Mouse (Mus musculus) midbrain, embryonic 12.5 days (tissue): ENCODE results near the gene Cux1. TPM values are rescaled to one million over a fixed set of nuclear protein-coding genes. Genes with fewer than 3 reads are reported as not detected.

ENCODE experiments used
- ATAC-seq: fragments of 200-750 bp; cut with Nextera tagmentation; 2 replicates; pipeline ENCODE4 v1.8.0; 2017; ENCODE audit warnings: low read depth, moderate TSS enrichment, moderate library complexity; ENCODE audit not compliant: low FRiP score
- H3K27ac ChIP-seq: fragments of 300-500 bp; sonication (generic); replicated peaks from 2 replicates; pipeline ENCODE4 v1.5.1; 2016; ENCODE audit warnings: mild to moderate bottlenecking
- H3K27me3 ChIP-seq: fragments of 300-500 bp; sonication (generic); 2 replicates; pipeline ENCODE4 v1.6.1; 2016; ENCODE audit warnings: mild to moderate bottlenecking
- H3K36me3 ChIP-seq: fragments of 300-500 bp; sonication (generic); 2 replicates; pipeline ENCODE4 v1.6.1; 2016
- H3K4me1 ChIP-seq: fragments of 300-500 bp; sonication (generic); 2 replicates; pipeline ENCODE4 v1.6.1; 2016
- H3K4me2 ChIP-seq: fragments of 300-500 bp; sonication (generic); replicated peaks from 2 replicates; pipeline ENCODE4 v1.6.1; 2016; ENCODE audit warnings: mild to moderate bottlenecking, moderate library complexity
- H3K4me3 ChIP-seq: fragments of 300-500 bp; sonication (generic); 2 replicates; pipeline ENCODE4 v1.5.1; 2016; ENCODE audit warnings: mild to moderate bottlenecking
- H3K9ac ChIP-seq: fragments of 300-500 bp; sonication (generic); replicated peaks from 2 replicates; pipeline ENCODE4 v1.6.1; 2016; ENCODE audit warnings: mild to moderate bottlenecking, moderate library complexity
- H3K9me3 ChIP-seq: fragments of 300-500 bp; sonication (generic); 2 replicates; pipeline ENCODE4 v1.6.1; 2016; ENCODE audit warnings: mild to moderate bottlenecking
- WGBS: fragments of 180-500 bp; shearing (Covaris S2); methylation state at CpG from one replicate; pipeline ENCODE4 v1.1.7; 2016; 5-methylcytosine and 5-hydroxymethylcytosine counted together
- polyA plus RNA-seq: library from polyadenylated mRNA; unstranded; fragments of >200 nt; fragmentation: Nextera tagmentation; extraction: Ambion mirVana; gene quantifications from 2 replicates; pipeline ENCODE4 v1.2.1, GENCODE M21; 2016

Gene Cux1
- polyA plus RNA-seq, 1 experiment from 2014 or later = 150 TPM

GRCm38 (mm10) chr5:136583666-136584464, 16.6 kb upstream of the Cux1 start:
- Histone ChIP-seq H3K9me3 (no peaks in the 10 kb centered on the region), H3K9ac (no peak overlapping the region), H3K4me1 (peaks cover 12% of the 10 kb centered on the region; the same call in 1 of the 2 replicates), H3K4me3 (no peak overlapping the region), H3K36me3 (no peaks in the 10 kb centered on the region), H3K27me3 (peaks cover 42% of the 10 kb centered on the region), H3K27ac (no peak overlapping the region), H3K4me2 (no peak overlapping the region)
- WGBS = 75% methylated on average over 4 of the region's 4 CpGs
- ATAC-seq = no peak

- H3K27me3 ChIP-seq = peaks cover 42% of the 10 kb centered on the region
- H3K27ac ChIP-seq = no peak overlapping the region
- no peak overlapping the region for H3K9ac ChIP-seq
- no peak overlapping the region for H3K4me3 ChIP-seq
- H3K9me3 ChIP-seq = no peaks in the 10 kb centered on the region
- H3K4me1 ChIP-seq = peaks cover 12% of the 10 kb centered on the region; the same call in 1 of the 2 replicates
- H3K36me3 ChIP-seq = no peaks in the 10 kb centered on the region
- H3K4me2 ChIP-seq = no peak overlapping the region
- no peak for ATAC-seq
- 79% methylated on average over 2 of the region's 2 CpGs for WGBS
Observed at GRCm38 (mm10) chr5:136583256-136583655, 16.0 kb upstream of the Cux1 start.

GRCm38 (mm10) chr5:136582201-136582600, 14.9 kb upstream of the Cux1 start:
- Histone ChIP-seq H3K4me3 (no peak overlapping the region), H3K36me3 (no peaks in the 10 kb centered on the region), H3K9ac (no peak overlapping the region), H3K4me2 (peak overlapping the region; percentile 26; the same call in 1 of the 2 replicates), H3K9me3 (no peaks in the 10 kb centered on the region), H3K27ac (no peak overlapping the region), H3K4me1 (peaks cover 12% of the 10 kb centered on the region; the same call in 1 of the 2 replicates), H3K27me3 (peaks cover 42% of the 10 kb centered on the region)
- 9% methylated on average over 12 of the region's 12 CpGs for WGBS
- no peak for ATAC-seq

GRCm38 (mm10) chr5:136581625-136582024, 14.3 kb upstream of the Cux1 start:
- no peaks in the 10 kb centered on the region for H3K36me3 ChIP-seq
- no peak for ATAC-seq
- no peaks in the 10 kb centered on the region for H3K9me3 ChIP-seq
- no peak overlapping the region for H3K27ac ChIP-seq
- no peak overlapping the region for H3K9ac ChIP-seq
- no peak overlapping the region for H3K4me3 ChIP-seq
- H3K4me2 ChIP-seq = peak overlapping the region; percentile 26
- H3K27me3 ChIP-seq = peaks cover 42% of the 10 kb centered on the region
- 2% methylated on average over 13 of the region's 13 CpGs for WGBS
- peaks cover 12% of the 10 kb centered on the region; the same call in 1 of the 2 replicates for H3K4me1 ChIP-seq

- no peak for ATAC-seq
- Histone ChIP-seq H3K9me3 (no peaks in the 10 kb centered on the region), H3K27me3 (peaks cover 42% of the 10 kb centered on the region), H3K9ac (no peak overlapping the region), H3K27ac (no peak overlapping the region), H3K4me3 (no peak overlapping the region), H3K4me2 (peak overlapping the region; percentile 26; the same call in 1 of the 2 replicates), H3K4me1 (peaks cover 12% of the 10 kb centered on the region; the same call in 1 of the 2 replicates), H3K36me3 (no peaks in the 10 kb centered on the region)
- WGBS = 23% methylated on average over 9 of the region's 9 CpGs
Observed at GRCm38 (mm10) chr5:136581166-136581565, 13.9 kb upstream of the Cux1 start.

GRCm38 (mm10) chr5:136578201-136578600, 10.9 kb upstream of the Cux1 start:
- Histone ChIP-seq H3K9ac (no peak overlapping the region), H3K27me3 (peaks cover 47% of the 10 kb centered on the region), H3K4me3 (no peak overlapping the region), H3K4me1 (peaks cover 12% of the 10 kb centered on the region; the same call in 1 of the 2 replicates), H3K9me3 (no peaks in the 10 kb centered on the region), H3K27ac (no peak overlapping the region), H3K4me2 (no peak overlapping the region), H3K36me3 (no peaks in the 10 kb centered on the region)
- ATAC-seq = no peak
- WGBS = 62% methylated on average over 9 of the region's 10 CpGs

- no peaks in the 10 kb centered on the region for H3K36me3 ChIP-seq
- no peak overlapping the region for H3K9ac ChIP-seq
- 64% methylated on average over 7 of the region's 7 CpGs for WGBS
- H3K4me3 ChIP-seq = no peak overlapping the region
- H3K4me1 ChIP-seq = peaks cover 16% of the 10 kb centered on the region
- no peaks in the 10 kb centered on the region for H3K9me3 ChIP-seq
- peaks cover 40% of the 10 kb centered on the region for H3K27me3 ChIP-seq
- no peak for ATAC-seq
- H3K4me2 ChIP-seq = no peak overlapping the region
- H3K27ac ChIP-seq = no peak overlapping the region
Observed at GRCm38 (mm10) chr5:136570171-136570570, 2.9 kb upstream of the Cux1 start.

GRCm38 (mm10) chr5:136568776-136569175, 1.5 kb upstream of the Cux1 start:
- no peak for ATAC-seq
- Histone ChIP-seq H3K4me3 (peak overlapping the region; percentile 85), H3K36me3 (no peaks in the 10 kb centered on the region), H3K4me1 (peaks cover 30% of the 10 kb centered on the region), H3K9ac (0 out of 2 replicates have a peak overlapping the region, but pooled peaks have one; percentile 29), H3K9me3 (no peaks in the 10 kb centered on the region), H3K27ac (no peak overlapping the region), H3K27me3 (peaks cover 36% of the 10 kb centered on the region), H3K4me2 (peak overlapping the region; percentile 97)
- WGBS = under 1% methylated on average over 34 of the region's 36 CpGs

GRCm38 (mm10) chr5:136568026-136568765, 906 bp upstream of the Cux1 start:
- Histone ChIP-seq H3K27me3 (peaks cover 34% of the 10 kb centered on the region), H3K4me3 (peak overlapping the region; percentile 85), H3K4me1 (peaks cover 32% of the 10 kb centered on the region), H3K9ac (peak overlapping the region; percentile 93; the same call in 1 of the 2 replicates), H3K9me3 (no peaks in the 10 kb centered on the region), H3K4me2 (peak overlapping the region; percentile 97), H3K36me3 (no peaks in the 10 kb centered on the region), H3K27ac (0 out of 2 replicates have a peak overlapping the region, but pooled peaks have one; percentile 97)
- no peak for ATAC-seq
- WGBS = 0% methylated on average over 36 of the region's 36 CpGs

GRCm38 (mm10) chr5:136566812-136567175, 496 bp downstream of the Cux1 start:
- Histone ChIP-seq H3K9ac (peak overlapping the region; percentile 93), H3K4me1 (peaks cover 36% of the 10 kb centered on the region), H3K27ac (peak overlapping the region; percentile 97), H3K36me3 (no peaks in the 10 kb centered on the region), H3K4me2 (peak overlapping the region; percentile 97), H3K27me3 (peaks cover 30% of the 10 kb centered on the region), H3K4me3 (peak overlapping the region; percentile 85), H3K9me3 (no peaks in the 10 kb centered on the region)
- under 1% methylated on average over 31 of the region's 31 CpGs for WGBS
- peak; percentile 63 for ATAC-seq

GRCm38 (mm10) chr5:136566001-136566811, 1.1 kb downstream of the Cux1 start:
- Histone ChIP-seq H3K4me1 (peaks cover 36% of the 10 kb centered on the region), H3K4me2 (peak overlapping the region; percentile 97), H3K4me3 (peak overlapping the region; percentile 85), H3K27ac (peak overlapping the region; percentile 97), H3K9ac (peak overlapping the region; percentile 93), H3K36me3 (no peaks in the 10 kb centered on the region), H3K27me3 (peaks cover 30% of the 10 kb centered on the region), H3K9me3 (no peaks in the 10 kb centered on the region)
- ATAC-seq = peak; percentile 31
- WGBS = 1% methylated on average over 61 of the region's 79 CpGs
